Mouse (Mus musculus) testis, adult 2 months (tissue): ENCODE measurements around the gene Phlda2.

Experiments used
- CTCF ChIP-seq: fragments of 200-500 bp; IDR thresholded peaks from 2 replicates; pipeline ENCODE4 v1.5.1; 2012; ENCODE audit warnings: low read depth, mild to moderate bottlenecking, inconsistent platforms, low read length, moderate library complexity; ENCODE audit not compliant: control insufficient read depth, insufficient read depth, insufficient replicate concordance
- POLR2A ChIP-seq: fragments of 200-500 bp; IDR thresholded peaks from 2 replicates; pipeline ENCODE4 v1.6.1; 2012; ENCODE audit warnings: low read depth, mild to moderate bottlenecking, inconsistent platforms, low read length, moderate library complexity; ENCODE audit not compliant: control insufficient read depth

DNA sequence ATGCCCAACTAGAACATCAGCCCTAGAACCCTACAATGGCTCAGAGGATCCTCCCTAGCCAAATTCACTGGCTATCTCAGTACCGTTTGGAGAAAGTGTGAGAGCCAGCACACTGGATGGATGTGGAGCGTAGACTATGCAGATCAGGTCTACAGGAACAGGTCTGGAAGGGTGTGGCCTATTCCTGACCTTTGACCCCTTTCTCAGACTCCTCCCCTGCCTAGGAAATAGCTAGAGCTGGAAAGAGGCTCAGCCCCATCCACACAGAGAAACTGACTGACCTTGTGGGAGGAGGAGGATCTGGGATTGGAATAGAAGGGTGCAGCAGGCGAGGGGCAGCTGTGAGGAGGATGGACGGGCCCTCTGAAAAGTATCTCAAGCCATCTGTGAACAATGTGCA, 4.4 kb downstream of the Phlda2 start:
- TF ChIP-seq CTCF (no peak), POLR2A (no peak)
